Mouse (Mus musculus) stomach, embryonic 14.5 days (tissue): ENCODE data around the gene Kcnj4. TPM values are rescaled to one million over a fixed set of nuclear protein-coding genes. Genes with fewer than 3 reads are reported as not detected.

ENCODE experiments used
- ATAC-seq: fragments of 200-750 bp; cut with Nextera tagmentation; 2 replicates; pipeline ENCODE4 v1.8.0; 2017; ENCODE audit warnings: low read depth, moderate TSS enrichment; ENCODE audit not compliant: insufficient number of reproducible peaks, insufficient read depth, low FRiP score
- H3K27ac ChIP-seq: fragments of 300-500 bp; sonication (generic); 2 replicates; pipeline ENCODE4 v1.5.1; 2014; ENCODE audit warnings: mild to moderate bottlenecking, low read length, moderate library complexity, mixed read lengths
- H3K27me3 ChIP-seq: fragments of 300-500 bp; sonication (generic); 2 replicates; pipeline ENCODE4 v1.6.1; 2014; ENCODE audit warnings: low read length, control low read depth, mixed read lengths; ENCODE audit not compliant: control insufficient read depth, insufficient read depth
- H3K36me3 ChIP-seq: fragments of 300-500 bp; sonication (generic); 2 replicates; pipeline ENCODE4 v1.6.1; 2014; ENCODE audit warnings: mild to moderate bottlenecking, control low read depth, low read length, moderate library complexity, mixed read lengths; ENCODE audit not compliant: control insufficient read depth, insufficient read depth
- H3K4me1 ChIP-seq: fragments of 300-500 bp; sonication (generic); 2 replicates; pipeline ENCODE4 v1.6.1; 2014; ENCODE audit warnings: low read length, control low read depth, mixed read lengths; ENCODE audit not compliant: control insufficient read depth, insufficient read depth
- H3K4me2 ChIP-seq: fragments of 300-500 bp; sonication (generic); replicated peaks from 2 replicates; pipeline ENCODE4 v1.6.1; 2014; ENCODE audit warnings: low read depth, low read length, control low read depth
- H3K4me3 ChIP-seq: fragments of 300-500 bp; sonication (generic); 2 replicates; pipeline ENCODE4 v1.5.1; 2014; ENCODE audit warnings: low read depth, low read length, control low read depth
- H3K9ac ChIP-seq: fragments of 300-500 bp; sonication (generic); replicated peaks from 2 replicates; pipeline ENCODE4 v1.6.1; 2014; ENCODE audit warnings: low read depth, mild to moderate bottlenecking, control low read depth, low read length, moderate library complexity, mixed read lengths
- H3K9me3 ChIP-seq: fragments of 300-500 bp; sonication (generic); 2 replicates; pipeline ENCODE4 v1.6.1; 2016; ENCODE audit warnings: low read depth, low read length, control low read depth; ENCODE audit not compliant: control insufficient read depth
- WGBS: fragments of 180-500 bp; shearing (Covaris S2); extraction: QIAGEN DNeasy Blood & Tissue Kit; methylation state at CpG from one replicate; pipeline ENCODE4 v1.1.7; 2014; 5-methylcytosine and 5-hydroxymethylcytosine counted together
- microRNA-seq: library from miRNA; unstranded; fragments of <30 nt; microRNA quantifications from one replicate; pipeline ENCODE4, GENCODE M21; 2016
- polyA plus RNA-seq: library from polyadenylated mRNA; unstranded; fragments of >200 nt; fragmentation: Nextera tagmentation; extraction: Ambion mirVana; gene quantifications from 2 replicates; pipeline ENCODE4 v1.2.1, GENCODE M21; 2014

The Kcnj4 gene
- polyA plus RNA-seq, 1 experiment from 2014 or later = not detected

GRCm38 (mm10) chr15:79436481-79436921, 68.5 kb downstream of the Kcnj4 start:
- no peak overlapping the region for H3K4me3 ChIP-seq
- H3K9ac ChIP-seq = no peak overlapping the region
- H3K27ac ChIP-seq = no peak overlapping the region
- 70% methylated on average over 7 of the region's 7 CpGs for WGBS
- H3K4me2 ChIP-seq = no peak overlapping the region
- H3K36me3 ChIP-seq = peaks cover 46% of the 10 kb centered on the region
- peaks cover 49% of the 10 kb centered on the region for H3K4me1 ChIP-seq
- ATAC-seq = no peak
- H3K27me3 ChIP-seq = no peaks in the 10 kb centered on the region
- H3K9me3 ChIP-seq = no peaks in the 10 kb centered on the region

- Histone ChIP-seq H3K4me3 (no peak overlapping the region), H3K27ac (no peak overlapping the region), H3K9me3 (no peaks in the 10 kb centered on the region), H3K9ac (no peak overlapping the region), H3K27me3 (no peaks in the 10 kb centered on the region), H3K36me3 (peaks cover 53% of the 10 kb centered on the region), H3K4me2 (no peak overlapping the region), H3K4me1 (peaks cover 42% of the 10 kb centered on the region)
- WGBS = 43% methylated on average over 7 of the region's 7 CpGs
- ATAC-seq = no peak
Measured at GRCm38 (mm10) chr15:79435191-79435671, 69.8 kb downstream of the Kcnj4 start.

Small RNAs within 50 kb of the gene (microRNA-seq; reads per million reads assigned to microRNA genes)
- not detected for gene Gm44302

Other genes starting within 250 kb of the Kcnj4 start
- gene Baiap2l2, start 219.7 kb downstream of the Kcnj4 start, polyA plus RNA-seq = 5.9 and 8.6 TPM in 2 replicates
- gene Pla2g6, start 176.9 kb downstream of the Kcnj4 start, polyA plus RNA-seq = 16.6 and 17.4 TPM in 2 replicates
- 4.2 and 6.1 TPM in 2 replicates for gene Maff, start 158.6 kb downstream of the Kcnj4 start, polyA plus RNA-seq
- 51.2 and 64.3 TPM in 2 replicates for gene Tmem184b, start 101.7 kb downstream of the Kcnj4 start, polyA plus RNA-seq
- gene Csnk1e, start 49.7 kb downstream of the Kcnj4 start, polyA plus RNA-seq = 64.3 and 70.3 TPM in 2 replicates
- gene Kdelr3, start 11.2 kb upstream of the Kcnj4 start, polyA plus RNA-seq = 82.3 and 83.9 TPM in 2 replicates
- 106 and 113 TPM in 2 replicates for gene Ddx17, start 41.5 kb upstream of the Kcnj4 start, polyA plus RNA-seq
- gene Dmc1, start 99.9 kb upstream of the Kcnj4 start, polyA plus RNA-seq = 2.8 and 3.8 TPM in 2 replicates
- 1.6 and 3.0 TPM in 2 replicates for gene Fam227a, start 153.7 kb upstream of the Kcnj4 start, polyA plus RNA-seq
- 45.0 and 49.5 TPM in 2 replicates for gene Cby1, start 154.0 kb upstream of the Kcnj4 start, polyA plus RNA-seq
- 236 and 237 TPM in 2 replicates for gene Tomm22, start 165.6 kb upstream of the Kcnj4 start, polyA plus RNA-seq
- 15.3 and 16.0 TPM in 2 replicates for gene Josd1, start 182.7 kb upstream of the Kcnj4 start, polyA plus RNA-seq
- gene Gtpbp1, start 185.6 kb upstream of the Kcnj4 start, polyA plus RNA-seq = 24.7 and 27.2 TPM in 2 replicates
- 5.7 and 6.8 TPM in 2 replicates for gene Sun2, start 237.3 kb upstream of the Kcnj4 start, polyA plus RNA-seq